Mouse (Mus musculus) MEL (cell line): Measurements from ENCODE around the gene Plp1.

ENCODE experiments used
- CHD1 ChIP-seq: IDR thresholded peaks from 2 replicates; pipeline ENCODE4 v1.6.1; 2012; ENCODE audit warnings: low read depth, mild to moderate bottlenecking, inconsistent platforms, low read length, improper control_type of control experiment
- CTCF ChIP-seq, 3 experiments: IDR thresholded peaks in 2 of 3; conservative IDR thresholded peaks in 1 of 3; 2 replicates each; pipeline ENCODE4 v1.5.1; 2011 to 2012; ENCODE audit warnings: low read length in 3 of 3, low read depth in 2 of 3, mild to moderate bottlenecking in 2 of 3, improper control_type of control experiment in 1 of 3, inconsistent platforms in 1 of 3, mixed read lengths in 1 of 3, moderate library complexity in 1 of 3; ENCODE audit not compliant: control insufficient read depth in 1 of 3, insufficient read depth in 1 of 3, poor library complexity in 1 of 3, severe bottlenecking in 1 of 3
- GATA1 ChIP-seq: IDR thresholded peaks from 2 replicates; pipeline ENCODE4 v1.6.1; 2011; ENCODE audit warnings: low read depth, low read length, improper control_type of control experiment
- JUND ChIP-seq: IDR thresholded peaks from 2 replicates; pipeline ENCODE4 v1.6.1; 2011; ENCODE audit warnings: low read depth, mild to moderate bottlenecking, improper control_type of control experiment, low read length
- NRF1 ChIP-seq: IDR thresholded peaks from 2 replicates; pipeline ENCODE4 v1.6.1; 2014; ENCODE audit warnings: low read depth, mild to moderate bottlenecking, inconsistent platforms, low read length, improper control_type of control experiment, moderate library complexity; ENCODE audit not compliant: poor library complexity, insufficient read depth, severe bottlenecking
- POLR2A ChIP-seq, 2 experiments: IDR thresholded peaks; 2 replicates each; pipeline ENCODE4 v1.6.1; 2011 to 2012; ENCODE audit warnings: low read length in 2 of 2, mild to moderate bottlenecking in 2 of 2, control low read depth in 1 of 2, improper control_type of control experiment in 1 of 2, low read depth in 1 of 2, moderate library complexity in 1 of 2; ENCODE audit not compliant: control insufficient read depth in 1 of 2, insufficient read depth in 1 of 2, poor library complexity in 1 of 2
- USF1 ChIP-seq: IDR thresholded peaks from 2 replicates; pipeline ENCODE4 v1.6.1; 2014; ENCODE audit warnings: low read depth, mild to moderate bottlenecking, inconsistent platforms, low read length, improper control_type of control experiment, moderate library complexity
- ZKSCAN1 ChIP-seq: IDR thresholded peaks from 2 replicates; pipeline ENCODE4 v1.6.1; 2012; ENCODE audit warnings: low read depth, mild to moderate bottlenecking, inconsistent platforms, low read length, improper control_type of control experiment, moderate library complexity
- ZMIZ1 ChIP-seq: IDR thresholded peaks from 2 replicates; pipeline ENCODE4 v1.6.1; 2012; ENCODE audit warnings: low read depth, mild to moderate bottlenecking, inconsistent platforms, low read length, improper control_type of control experiment, moderate library complexity

DNA sequence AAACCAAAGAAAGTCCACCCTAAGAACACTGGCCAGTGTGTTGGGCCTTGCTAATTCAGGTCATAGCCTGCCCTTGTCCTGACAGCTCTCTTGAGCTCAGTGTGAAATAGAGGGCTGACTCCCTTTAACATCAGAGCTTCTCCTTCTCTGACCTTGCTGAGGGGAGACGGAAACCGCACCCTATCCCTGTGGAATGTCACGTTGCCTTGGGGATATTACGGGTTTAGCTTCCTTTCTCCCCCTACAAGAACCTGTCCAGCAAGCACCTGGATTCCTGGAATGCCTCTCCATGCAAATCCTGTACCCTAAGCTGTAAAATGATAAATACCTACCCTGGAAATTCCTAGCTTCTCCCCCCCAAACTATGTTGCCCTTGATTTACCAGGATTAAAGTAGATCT is 33.0 kb upstream of the Plp1 start:
- TF ChIP-seq JUND (no peak), ZMIZ1 (no peak), CTCF (IDR thresholded peaks at IDR 0.05 in 2 of 3, conservative IDR thresholded peaks at IDR 0.05 in 1 of 3; ENCODE audit: control insufficient read depth in 1 of 3, insufficient read depth in 1 of 3, low read depth in 2 of 3, low read length in 3 of 3, poor library complexity in 1 of 3, severe bottlenecking in 1 of 3) (no peak), POLR2A (IDR thresholded peaks at IDR 0.05; ENCODE audit: control insufficient read depth in 1 of 2, insufficient read depth in 1 of 2, low read depth in 1 of 2, low read length in 2 of 2, poor library complexity in 1 of 2) (no peak), USF1 (no peak), GATA1 (no peak), NRF1 (no peak), CHD1 (no peak), ZKSCAN1 (no peak)
